Mouse (Mus musculus) right cerebral cortex, adult 18-20 months (tissue): ENCODE results near the gene Large1.
"Not testable (repeated sequence)": the region's sequence is repeated elsewhere in the genome, so short reads cannot be mapped to it uniquely, and the experiment has no call there.

Source experiments
- DNase-seq: peaks from one replicate; pipeline ENCODE4 v3.0.0; 2022; ENCODE audit warnings: mixed read lengths

Gene Large1

GRCm38 (mm10) chr8:73161564-73161963, 191.8 kb downstream of the Large1 start:
- no peak for DNase-seq

- no peak for DNase-seq
Observed at GRCm38 (mm10) chr8:73160945-73161344, 192.4 kb downstream of the Large1 start.

- no peak for DNase-seq
Observed at GRCm38 (mm10) chr8:73147236-73147635, 206.1 kb downstream of the Large1 start.

- DNase-seq = no peak
Observed at GRCm38 (mm10) chr8:73142660-73143395, 210.5 kb downstream of the Large1 start.

GRCm38 (mm10) chr8:73135397-73135796, 217.9 kb downstream of the Large1 start:
- DNase-seq = no peak

GRCm38 (mm10) chr8:73132080-73132479, 221.3 kb downstream of the Large1 start:
- peak; percentile 35 for DNase-seq

- DNase-seq = no peak
Observed at GRCm38 (mm10) chr8:73123864-73124499, 229.4 kb downstream of the Large1 start.

- DNase-seq = no peak
Observed at GRCm38 (mm10) chr8:73112332-73112895, 240.9 kb downstream of the Large1 start.

GRCm38 (mm10) chr8:73104089-73104488, 249.3 kb downstream of the Large1 start:
- DNase-seq = no peak

GRCm38 (mm10) chr8:73101069-73101468, 252.3 kb downstream of the Large1 start:
- no peak for DNase-seq

GRCm38 (mm10) chr8:73100607-73101006, 252.7 kb downstream of the Large1 start:
- DNase-seq = not testable (repeated sequence)

- no peak for DNase-seq
Observed at GRCm38 (mm10) chr8:73099542-73099941, 253.8 kb downstream of the Large1 start.

- DNase-seq = no peak
Observed at GRCm38 (mm10) chr8:73096952-73097351, 256.4 kb downstream of the Large1 start.

- DNase-seq = not testable (repeated sequence)
Observed at GRCm38 (mm10) chr8:73077746-73078145, 275.6 kb downstream of the Large1 start.

GRCm38 (mm10) chr8:73061410-73061809, 291.9 kb downstream of the Large1 start:
- no peak for DNase-seq

GRCm38 (mm10) chr8:73054726-73055125, 298.6 kb downstream of the Large1 start:
- no peak for DNase-seq

GRCm38 (mm10) chr8:73053878-73054277, 299.5 kb downstream of the Large1 start:
- no peak for DNase-seq

- no peak for DNase-seq
Observed at GRCm38 (mm10) chr8:73052414-73052813, 300.9 kb downstream of the Large1 start.

- no peak for DNase-seq
Observed at GRCm38 (mm10) chr8:73048136-73048535, 305.2 kb downstream of the Large1 start.

GRCm38 (mm10) chr8:73029787-73030186, 323.6 kb downstream of the Large1 start:
- no peak for DNase-seq

- DNase-seq = no peak
Observed at GRCm38 (mm10) chr8:73018241-73018640, 335.1 kb downstream of the Large1 start.

GRCm38 (mm10) chr8:73017601-73018000, 335.7 kb downstream of the Large1 start:
- DNase-seq = no peak

- DNase-seq = no peak
Observed at GRCm38 (mm10) chr8:73016303-73016702, 337.0 kb downstream of the Large1 start.

- DNase-seq = peak; percentile 47
Observed at GRCm38 (mm10) chr8:73007489-73007888, 345.9 kb downstream of the Large1 start.
